Mouse (Mus musculus): ENCODE measurements around the gene Gm3591. TPM values are rescaled to one million over a fixed set of nuclear protein-coding genes. Genes with fewer than 3 reads are reported as not detected.

Gene Gm3591
- total RNA-seq (2023), result not detected

DNA sequence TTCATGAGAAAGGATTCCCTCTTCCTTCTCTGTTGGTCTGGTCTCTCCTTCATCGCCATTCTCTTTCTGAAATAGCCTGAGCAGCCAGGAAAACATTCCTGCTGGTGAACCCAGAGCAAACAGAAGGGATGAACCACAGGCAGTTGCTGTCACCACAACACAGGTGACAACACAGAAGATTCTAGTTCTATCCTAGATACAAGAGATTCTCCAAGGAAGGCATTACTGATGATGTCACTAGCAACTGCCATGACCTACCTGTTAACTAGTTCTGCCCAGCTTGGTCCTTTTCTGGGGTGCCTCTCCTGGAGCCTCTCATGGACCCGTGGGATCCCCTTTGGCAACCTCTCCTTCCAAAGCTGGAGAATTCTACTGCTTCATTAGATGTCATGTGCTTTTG is at the start of gene Gm3591:
Gm3591 (minus strand) TSS at position 101 of the 400 bp plus-strand sequence.

DNA sequence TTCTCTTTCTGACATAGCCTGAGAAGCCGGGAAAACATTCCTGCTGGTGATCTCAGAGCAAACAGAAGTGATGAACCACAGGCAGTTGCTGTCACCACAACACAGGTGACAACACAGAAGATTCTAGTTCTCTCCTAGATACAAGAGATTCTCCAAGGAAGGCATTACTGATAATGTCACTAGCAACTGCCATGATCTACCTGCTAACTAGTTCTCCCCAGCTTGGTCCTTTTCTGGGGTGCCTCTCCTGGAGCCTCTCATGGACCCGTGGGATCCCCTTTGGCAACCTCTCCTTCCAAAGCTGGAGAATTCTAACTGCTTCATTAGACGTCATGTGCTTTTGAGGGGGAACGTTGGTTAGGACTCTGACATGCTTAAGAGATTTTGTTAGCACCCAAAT is 32.2 kb upstream of the Gm3591 start, which contains the start of gene Gm3594:
Gm3594 (minus strand) TSS at position 101 of the 400 bp plus-strand sequence.

DNA sequence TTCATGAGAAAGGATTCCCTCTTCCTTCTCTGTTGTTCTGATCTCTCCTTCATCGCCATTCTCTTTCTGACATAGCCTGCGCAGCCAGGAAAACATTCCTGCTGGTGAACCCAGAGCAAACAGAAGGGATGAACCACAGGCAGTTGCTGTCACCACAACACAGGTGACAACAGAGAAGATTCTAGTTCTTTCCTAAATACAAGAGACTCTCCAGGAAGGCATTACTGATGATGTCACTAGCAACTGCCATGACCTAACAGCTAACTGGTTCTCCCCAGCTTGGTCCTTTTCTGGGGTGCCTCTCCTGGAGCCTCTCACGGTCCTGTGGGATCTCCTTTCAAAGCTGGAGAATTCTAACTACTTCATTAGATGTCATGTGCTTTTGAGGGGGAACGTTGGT is 22.1 kb downstream of the Gm3591 start, which contains the start of gene Gm16440:
Gm16440 (minus strand) TSS at position 101 of the 400 bp plus-strand sequence.

Other genes with a start within 250 kb of the Gm3591 start
- gene Gm21560, start 193.2 kb downstream of the Gm3591 start, total RNA-seq (2023), result not detected
- gene Gm3411, start 125.2 kb downstream of the Gm3591 start, total RNA-seq (2023), result not detected
- gene Gm21103, start 107.6 kb downstream of the Gm3591 start, total RNA-seq (2023), result not detected
- not detected for gene Gm3618, start 68.8 kb downstream of the Gm3591 start, total RNA-seq (2023)
- not detected for gene Gm16440, start 22.2 kb downstream of the Gm3591 start, total RNA-seq (2023)
- gene Gm3594, start 32.1 kb upstream of the Gm3591 start, total RNA-seq (2023), result not detected
- gene Gm8356, start 124.8 kb upstream of the Gm3591 start, total RNA-seq (2023), result not detected
- gene Gm3629, start 178.1 kb upstream of the Gm3591 start, total RNA-seq (2023), result not detected
- gene Gm3460, start 209.9 kb upstream of the Gm3591 start, total RNA-seq (2023), result not detected